Mouse (Mus musculus): Measurements from ENCODE around the gene Bcan.

- TF ChIP-seq CTCF (IDR thresholded peaks at IDR 0.05), result no peak
- no peak for TF ChIP-seq EP300 (IDR thresholded peaks at IDR 0.05)
Observed at GRCm38 (mm10) chr3:87944838-87945600, 55.0 kb downstream of the Bcan start.
